Mouse (Mus musculus): ENCODE measurements at regions not wholly inside any gene's neighbourhood (a gene's known extent, or its start where the extent isn't known, plus 50 kb on each side); places are given as distances from the start of the nearest gene placed in this dataset.

DNA sequence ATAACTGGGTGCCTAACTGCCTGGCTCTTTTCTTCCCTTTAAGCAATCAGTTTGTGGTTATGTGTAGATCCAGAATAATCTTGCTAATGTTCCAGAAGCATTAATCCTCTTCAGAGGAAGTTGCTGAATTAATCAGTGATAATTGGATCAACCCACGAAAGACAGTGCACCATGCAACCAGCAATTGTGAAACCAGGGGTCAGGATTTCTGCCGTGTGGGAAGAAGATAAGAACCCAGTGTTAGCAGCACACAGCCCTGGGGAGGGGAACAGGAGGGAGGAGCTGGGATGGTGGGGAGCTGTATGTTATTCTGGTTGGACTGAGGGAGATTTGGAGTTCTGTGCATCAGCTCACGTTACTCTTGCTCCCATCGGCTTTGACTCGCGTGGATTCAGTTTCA lies 75.5 kb upstream of the Gm5148 start:
- no peak for ATAC-seq (replicated peaks; ENCODE audit: extremely low read depth, insufficient read depth, low FRiP score)
- no peak overlapping the region for H3K4me2 ChIP-seq (ENCODE audit: low read depth, low read length)
- H3K9me3 ChIP-seq (replicated peaks; ENCODE audit: control insufficient read depth, low read length): no peaks in the 10 kb centered on the region
- no peak overlapping the region for H3K4me3 ChIP-seq (ENCODE audit: low read length)
- H3K4me1 ChIP-seq (ENCODE audit: control insufficient read depth, insufficient read depth, low read length): peaks cover 4% of the 10 kb centered on the region; the same call in 1 of the 2 replicates
- no peaks in the 10 kb centered on the region for H3K27me3 ChIP-seq (ENCODE audit: control insufficient read depth, insufficient read depth, low read length)
- H3K9ac ChIP-seq (ENCODE audit: low read length): no peak overlapping the region
- WGBS: 58% methylated on average over 6 of the region's 6 CpGs
- no peaks in the 10 kb centered on the region for H3K36me3 ChIP-seq (ENCODE audit: control insufficient read depth, insufficient read depth)
- no peak overlapping the region for H3K27ac ChIP-seq (ENCODE audit: low read length)

DNA sequence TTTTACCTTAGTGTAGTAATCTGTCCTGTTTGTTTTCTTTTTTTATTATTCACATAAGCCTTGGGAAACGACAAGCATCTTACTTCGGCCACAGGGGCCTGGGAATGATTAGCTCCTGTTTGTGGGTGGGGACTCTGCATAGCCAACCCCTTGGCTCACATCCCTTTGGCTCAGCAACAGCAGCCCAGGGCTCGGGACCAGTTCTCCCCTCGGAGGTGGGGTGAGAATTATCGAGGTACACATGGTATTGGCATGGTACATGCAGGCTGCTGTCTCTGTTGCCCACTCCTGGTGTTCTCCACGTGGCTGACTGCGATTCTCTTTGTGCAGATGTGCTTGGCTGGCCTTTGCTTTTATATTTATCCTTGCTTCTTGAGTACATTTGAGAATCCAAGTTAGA lies 65.4 kb upstream of the Gm5148 start:
- ATAC-seq (replicated peaks; ENCODE audit: extremely low read depth, insufficient read depth, low FRiP score): no peak
- WGBS: 50% methylated on average over 7 of the region's 7 CpGs

DNA sequence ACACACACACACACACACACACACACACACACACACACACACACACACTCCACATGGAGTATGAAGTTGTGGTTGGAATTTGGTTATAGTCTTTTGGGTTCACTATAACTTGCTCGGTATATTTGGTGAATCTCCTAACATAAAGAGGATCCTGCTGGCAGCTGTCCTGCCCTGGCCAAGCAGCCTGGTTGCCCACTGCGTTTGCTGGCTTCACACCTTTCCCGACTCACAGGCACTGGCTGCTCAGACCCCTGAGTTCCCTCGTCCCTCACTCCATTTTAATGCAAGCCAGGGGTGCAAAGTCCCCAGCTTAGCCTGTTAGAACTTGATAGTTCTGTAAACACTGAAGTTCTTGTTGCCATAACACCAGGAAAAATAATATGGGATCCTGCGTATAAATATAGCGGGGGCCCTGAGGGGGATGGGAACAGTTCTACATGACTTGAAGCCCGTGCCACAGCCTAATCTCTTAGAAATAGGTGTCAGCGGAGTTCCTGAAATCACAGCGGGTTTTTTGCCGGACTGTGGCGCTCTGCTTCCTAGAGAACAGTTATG lies 64.9 kb upstream of the Gm5148 start:
- WGBS: 55% methylated on average over 11 of the region's 11 CpGs
- H3K4me2 ChIP-seq (ENCODE audit: low read depth, low read length): no peak overlapping the region; the same call in 1 of the 2 replicates
- H3K27ac ChIP-seq (ENCODE audit: low read length): no peak overlapping the region
- no peaks in the 10 kb centered on the region for H3K9me3 ChIP-seq (replicated peaks; ENCODE audit: control insufficient read depth, low read length)
- no peak for ATAC-seq (replicated peaks; ENCODE audit: extremely low read depth, insufficient read depth, low FRiP score)
- no peaks in the 10 kb centered on the region for H3K36me3 ChIP-seq (ENCODE audit: control insufficient read depth, insufficient read depth)
- peaks cover 22% of the 10 kb centered on the region for H3K4me1 ChIP-seq (ENCODE audit: control insufficient read depth, insufficient read depth, low read length)
- H3K27me3 ChIP-seq (ENCODE audit: control insufficient read depth, insufficient read depth, low read length): no peaks in the 10 kb centered on the region
- H3K4me3 ChIP-seq (ENCODE audit: low read length): no peak overlapping the region
- no peak overlapping the region for H3K9ac ChIP-seq (ENCODE audit: low read length)

More for the DNA sequence above, 65.4 kb upstream of the Gm5148 start:
- H3K9me3 ChIP-seq (replicated peaks; ENCODE audit: control insufficient read depth, low read length): no peaks in the 10 kb centered on the region
- H3K4me2 ChIP-seq (ENCODE audit: low read depth, low read length): no peak overlapping the region; the same call in 1 of the 2 replicates
- no peak overlapping the region for H3K27ac ChIP-seq (ENCODE audit: low read length)
- no peaks in the 10 kb centered on the region for H3K27me3 ChIP-seq (ENCODE audit: control insufficient read depth, insufficient read depth, low read length)
- no peak overlapping the region for H3K4me3 ChIP-seq (ENCODE audit: low read length)
- peaks cover 22% of the 10 kb centered on the region for H3K4me1 ChIP-seq (ENCODE audit: control insufficient read depth, insufficient read depth, low read length)
- no peak overlapping the region for H3K9ac ChIP-seq (ENCODE audit: low read length)
- H3K36me3 ChIP-seq (ENCODE audit: control insufficient read depth, insufficient read depth): no peaks in the 10 kb centered on the region

DNA sequence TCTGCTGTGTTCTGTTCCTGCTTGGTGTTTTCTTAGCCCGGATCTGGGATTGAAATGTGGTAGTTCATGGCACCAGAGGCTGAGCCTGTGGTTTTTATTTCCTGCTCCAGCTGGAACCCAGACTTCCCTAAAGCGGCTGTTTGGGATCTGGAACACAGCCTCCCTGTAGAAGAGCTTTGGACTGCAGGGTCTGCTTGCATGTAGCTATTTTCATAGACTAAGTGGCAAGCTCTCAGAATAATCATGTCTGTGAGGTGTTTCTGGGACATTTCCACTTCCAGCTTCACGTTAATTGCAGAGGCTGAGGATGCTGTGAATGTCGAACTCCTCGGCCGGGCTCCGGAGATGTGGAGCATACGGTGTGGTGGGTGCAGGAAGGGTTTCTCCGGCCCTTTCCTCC lies 64.1 kb upstream of the Gm5148 start:
- H3K27me3 ChIP-seq (ENCODE audit: control insufficient read depth, insufficient read depth, low read length): no peaks in the 10 kb centered on the region
- peaks cover 22% of the 10 kb centered on the region for H3K4me1 ChIP-seq (ENCODE audit: control insufficient read depth, insufficient read depth, low read length)
- 42% methylated on average over 9 of the region's 9 CpGs for whole genome bisulfite sequencing
- peak overlapping the region; percentile 11; the same call in 1 of the 2 replicates for H3K9ac ChIP-seq (ENCODE audit: low read length)
- peak; percentile 52; the same call in 1 of the 2 replicates for ATAC-seq (replicated peaks; ENCODE audit: extremely low read depth, insufficient read depth, low FRiP score)
- H3K36me3 ChIP-seq (ENCODE audit: control insufficient read depth, insufficient read depth): no peaks in the 10 kb centered on the region
- H3K9me3 ChIP-seq (replicated peaks; ENCODE audit: control insufficient read depth, low read length): no peaks in the 10 kb centered on the region
- no peak overlapping the region for H3K4me3 ChIP-seq (ENCODE audit: low read length)
- peak overlapping the region; percentile 36 for H3K27ac ChIP-seq (ENCODE audit: low read length)
- H3K4me2 ChIP-seq (ENCODE audit: low read depth, low read length): peak overlapping the region; percentile 42

DNA sequence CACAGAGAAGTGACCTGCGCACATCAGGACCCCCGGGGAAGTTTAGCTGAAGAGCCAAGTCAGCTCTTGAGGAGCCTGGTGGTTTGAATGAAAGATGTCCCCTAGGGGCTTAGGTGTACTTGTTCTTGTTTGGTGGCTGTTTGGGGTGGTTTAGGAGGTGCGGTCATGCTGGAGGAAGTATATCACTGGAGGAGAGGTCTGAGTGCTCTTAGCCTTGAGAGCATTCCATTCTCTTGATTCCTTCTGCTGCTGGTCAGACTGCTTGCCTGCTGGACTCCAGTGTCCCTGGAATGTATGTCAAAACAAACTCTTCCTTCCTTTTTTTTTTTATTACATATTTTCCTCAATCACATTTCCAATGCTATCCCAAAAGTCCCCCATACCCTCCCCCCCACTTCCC lies 62.5 kb upstream of the Gm5148 start:
- Histone ChIP-seq H3K27me3 (ENCODE audit: control insufficient read depth, insufficient read depth, low read length) (no peaks in the 10 kb centered on the region), H3K36me3 (ENCODE audit: control insufficient read depth, insufficient read depth) (no peaks in the 10 kb centered on the region), H3K4me2 (ENCODE audit: low read depth, low read length) (no peak overlapping the region), H3K4me3 (ENCODE audit: low read length) (no peak overlapping the region), H3K27ac (ENCODE audit: low read length) (no peak overlapping the region), H3K9me3 (replicated peaks; ENCODE audit: control insufficient read depth, low read length) (no peaks in the 10 kb centered on the region), H3K4me1 (ENCODE audit: control insufficient read depth, insufficient read depth, low read length) (peaks cover 22% of the 10 kb centered on the region), H3K9ac (ENCODE audit: low read length) (no peak overlapping the region)
- no peak for ATAC-seq (replicated peaks; ENCODE audit: extremely low read depth, insufficient read depth, low FRiP score)
- 78% methylated on average over 3 of the region's 3 CpGs for WGBS

DNA sequence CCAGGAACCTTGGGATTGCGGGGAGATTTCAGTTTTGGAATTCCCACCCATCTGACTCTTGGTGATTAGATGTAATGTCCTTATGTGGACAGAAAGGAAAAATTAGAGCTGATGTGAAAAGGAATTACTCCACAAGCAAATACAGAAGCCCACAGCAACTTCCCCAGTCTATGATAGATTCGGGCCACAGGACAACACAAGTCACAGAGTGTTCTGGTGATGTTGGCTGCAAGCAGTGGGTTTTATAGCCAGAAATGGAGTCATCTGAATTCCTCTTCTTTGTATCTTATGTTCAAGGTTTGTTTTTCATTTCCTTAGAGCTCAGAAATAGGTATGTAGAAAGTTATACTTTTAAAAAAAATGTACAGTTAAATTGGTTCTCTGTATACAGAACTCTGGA lies 56.8 kb upstream of the Gm5148 start:
- ATAC-seq (replicated peaks; ENCODE audit: extremely low read depth, insufficient read depth, low FRiP score): no peak
- H3K9me3 ChIP-seq (replicated peaks; ENCODE audit: control insufficient read depth, low read length): no peaks in the 10 kb centered on the region
- H3K27me3 ChIP-seq (ENCODE audit: control insufficient read depth, insufficient read depth, low read length): no peaks in the 10 kb centered on the region
- H3K9ac ChIP-seq (ENCODE audit: low read length): no peak overlapping the region
- H3K36me3 ChIP-seq (ENCODE audit: control insufficient read depth, insufficient read depth): no peaks in the 10 kb centered on the region
- no peak overlapping the region for H3K4me2 ChIP-seq (ENCODE audit: low read depth, low read length)
- WGBS: 75% methylated on average over 2 of the region's 2 CpGs
- no peaks in the 10 kb centered on the region for H3K4me1 ChIP-seq (ENCODE audit: control insufficient read depth, insufficient read depth, low read length)
- no peak overlapping the region for H3K4me3 ChIP-seq (ENCODE audit: low read length)
- no peak overlapping the region for H3K27ac ChIP-seq (ENCODE audit: low read length)

DNA sequence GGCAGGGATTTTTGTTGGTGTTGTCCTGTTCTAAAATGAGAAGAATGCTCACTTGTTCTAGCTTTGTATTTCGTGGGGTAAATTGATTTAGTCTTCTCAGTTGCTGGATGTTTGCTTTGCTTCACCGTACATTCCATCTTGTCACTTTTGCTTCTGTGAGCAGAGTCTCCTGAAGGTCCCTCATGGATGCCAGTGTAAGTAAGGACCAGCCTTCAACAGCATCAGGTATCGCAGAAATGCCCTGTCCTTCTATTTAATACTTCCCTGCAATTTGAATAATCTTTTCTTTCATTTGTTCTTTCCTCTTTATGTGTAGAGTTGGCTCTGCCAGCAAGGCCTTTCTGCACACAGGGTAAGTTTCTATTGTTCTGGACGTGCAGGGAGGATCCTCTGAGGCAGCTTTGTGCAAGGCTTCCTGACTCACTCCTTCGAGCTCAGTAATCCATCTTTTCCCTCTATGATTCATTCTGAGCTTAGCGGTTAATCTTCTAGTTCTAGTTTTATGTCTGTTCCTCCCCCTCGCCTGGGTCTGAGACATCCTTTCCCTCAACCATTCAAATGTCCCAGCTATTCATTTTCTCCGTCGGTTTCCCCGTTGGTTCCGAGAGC lies 55.7 kb upstream of the Gm5148 start:
- H3K27ac ChIP-seq (ENCODE audit: low read length): no peak overlapping the region
- 72% methylated on average over 11 of the region's 11 CpGs for WGBS
- H3K27me3 ChIP-seq (ENCODE audit: control insufficient read depth, insufficient read depth, low read length): no peaks in the 10 kb centered on the region
- H3K4me2 ChIP-seq (ENCODE audit: low read depth, low read length): no peak overlapping the region
- no peaks in the 10 kb centered on the region for H3K36me3 ChIP-seq (ENCODE audit: control insufficient read depth, insufficient read depth)
- ATAC-seq (replicated peaks; ENCODE audit: extremely low read depth, insufficient read depth, low FRiP score): no peak
- H3K9ac ChIP-seq (ENCODE audit: low read length): no peak overlapping the region
- H3K4me1 ChIP-seq (ENCODE audit: control insufficient read depth, insufficient read depth, low read length): no peaks in the 10 kb centered on the region
- H3K9me3 ChIP-seq (replicated peaks; ENCODE audit: control insufficient read depth, low read length): no peaks in the 10 kb centered on the region
- no peak overlapping the region for H3K4me3 ChIP-seq (ENCODE audit: low read length)

- Histone ChIP-seq H3K36me3 (ENCODE audit: control insufficient read depth, insufficient read depth) (no peaks in the 10 kb centered on the region), H3K9ac (ENCODE audit: low read length) (no peak overlapping the region), H3K4me3 (ENCODE audit: low read length) (no peak overlapping the region), H3K4me1 (ENCODE audit: control insufficient read depth, insufficient read depth, low read length) (peaks cover 2% of the 10 kb centered on the region; the same call in 1 of the 2 replicates), H3K4me2 (ENCODE audit: low read depth, low read length) (no peak overlapping the region), H3K27me3 (ENCODE audit: control insufficient read depth, insufficient read depth, low read length) (no peaks in the 10 kb centered on the region), H3K27ac (ENCODE audit: low read length) (no peak overlapping the region), H3K9me3 (replicated peaks; ENCODE audit: control insufficient read depth, low read length) (no peaks in the 10 kb centered on the region)
- 88% methylated on average over 7 of the region's 7 CpGs for WGBS
- ATAC-seq (replicated peaks; ENCODE audit: extremely low read depth, insufficient read depth, low FRiP score): no peak
Measured at GRCm38 (mm10) chr3:37778386-37778785, 54.1 kb upstream of the Gm5148 start.

DNA sequence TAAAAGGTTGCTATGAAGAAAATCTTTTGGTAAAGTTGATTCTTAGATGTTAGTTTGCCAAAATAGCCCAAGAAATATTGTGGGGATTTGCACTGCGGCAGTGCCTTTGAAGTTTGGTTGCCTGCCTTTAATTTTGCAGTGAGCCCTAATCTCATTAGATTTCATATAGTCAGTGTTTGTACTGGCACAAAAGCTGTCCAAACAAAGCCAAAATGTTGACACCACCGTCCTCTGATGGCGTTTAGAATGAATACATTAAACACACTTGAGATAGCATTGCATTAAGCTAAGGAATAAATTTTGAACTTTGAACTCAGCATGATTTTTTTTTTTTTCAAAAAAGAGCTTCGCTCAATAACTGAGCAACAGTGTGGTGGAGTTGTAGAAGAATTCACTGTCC lies 51.9 kb upstream of the Gm5148 start:
- no peaks in the 10 kb centered on the region for H3K36me3 ChIP-seq (ENCODE audit: control insufficient read depth, insufficient read depth)
- ATAC-seq (replicated peaks; ENCODE audit: extremely low read depth, insufficient read depth, low FRiP score): no peak
- no peak overlapping the region for H3K4me2 ChIP-seq (ENCODE audit: low read depth, low read length)
- no peak overlapping the region for H3K4me3 ChIP-seq (ENCODE audit: low read length)
- peaks cover 2% of the 10 kb centered on the region; the same call in 1 of the 2 replicates for H3K4me1 ChIP-seq (ENCODE audit: control insufficient read depth, insufficient read depth, low read length)
- no peak overlapping the region for H3K27ac ChIP-seq (ENCODE audit: low read length)
- H3K27me3 ChIP-seq (ENCODE audit: control insufficient read depth, insufficient read depth, low read length): no peaks in the 10 kb centered on the region
- 61% methylated on average over 4 of the region's 4 CpGs for WGBS
- H3K9me3 ChIP-seq (replicated peaks; ENCODE audit: control insufficient read depth, low read length): no peaks in the 10 kb centered on the region
- H3K9ac ChIP-seq (ENCODE audit: low read length): no peak overlapping the region
